Mouse (Mus musculus): ENCODE results near the gene Trim29.

The Trim29 gene

DNA sequence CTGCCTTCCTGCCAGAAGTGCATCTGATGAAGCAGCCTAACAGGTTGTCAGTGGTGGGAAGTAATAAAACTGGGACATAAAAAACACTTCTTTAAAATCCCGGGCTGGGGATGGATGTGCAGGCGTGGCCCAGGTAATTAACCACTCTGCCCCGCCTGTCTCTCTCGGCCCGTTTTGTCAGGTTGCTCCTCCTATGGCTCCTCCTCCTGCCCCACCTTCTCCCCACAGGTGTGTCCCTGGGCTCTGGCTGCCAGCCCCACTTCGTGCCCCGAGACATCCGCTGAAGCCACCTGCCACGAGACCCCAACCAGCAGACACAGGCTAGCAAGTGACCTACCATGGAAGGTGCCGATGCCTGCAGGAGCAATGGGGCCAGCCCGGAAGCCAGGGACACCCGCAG lies at the start of gene Trim29:
Trim29 (plus strand) TSS at position 311 of the 400 bp plus-strand sequence.
- in situ Hi-C loops (cut with MboI, MseI) = no loop called here

DNA sequence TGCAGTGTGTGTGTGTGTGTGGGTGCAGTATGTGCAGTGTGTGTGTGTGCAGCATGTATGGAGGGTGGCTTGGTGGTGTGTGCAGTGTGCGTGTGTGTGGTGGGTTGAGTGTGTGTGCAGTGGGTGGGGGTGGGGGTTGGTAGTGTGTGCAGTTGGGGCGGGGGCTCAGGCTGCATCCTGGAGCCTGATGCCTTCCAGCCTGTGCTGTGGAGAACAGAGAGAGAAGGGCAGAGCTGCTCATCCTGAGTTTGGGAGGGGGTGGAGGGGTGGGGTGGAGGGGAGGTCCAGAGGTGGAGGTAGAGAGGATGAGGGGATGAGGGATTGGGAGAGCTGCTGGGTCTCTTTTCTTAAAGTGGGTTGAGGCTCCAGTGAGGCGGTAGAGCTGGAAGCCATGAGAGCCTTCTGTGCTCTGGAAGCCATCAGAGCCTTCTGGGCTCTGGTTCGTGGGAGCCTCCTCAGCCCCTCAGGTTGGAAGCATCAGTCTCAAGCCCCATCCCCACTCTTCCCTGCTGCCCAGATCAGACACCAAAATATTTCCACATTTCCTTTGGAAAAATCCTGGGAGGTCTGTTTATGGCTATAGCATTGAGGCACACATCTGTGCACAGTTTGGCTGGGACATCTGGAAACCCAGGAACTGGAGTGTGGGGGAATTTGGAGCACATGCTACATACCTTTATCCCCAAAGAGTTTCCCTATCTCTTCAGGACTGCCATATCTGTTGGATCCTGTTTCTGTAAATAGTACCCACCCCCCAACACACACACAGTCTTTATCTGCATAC lies 49.3 kb upstream of the Trim29 start:
- in situ Hi-C loops (cut with MboI, MseI) = no loop called here

DNA sequence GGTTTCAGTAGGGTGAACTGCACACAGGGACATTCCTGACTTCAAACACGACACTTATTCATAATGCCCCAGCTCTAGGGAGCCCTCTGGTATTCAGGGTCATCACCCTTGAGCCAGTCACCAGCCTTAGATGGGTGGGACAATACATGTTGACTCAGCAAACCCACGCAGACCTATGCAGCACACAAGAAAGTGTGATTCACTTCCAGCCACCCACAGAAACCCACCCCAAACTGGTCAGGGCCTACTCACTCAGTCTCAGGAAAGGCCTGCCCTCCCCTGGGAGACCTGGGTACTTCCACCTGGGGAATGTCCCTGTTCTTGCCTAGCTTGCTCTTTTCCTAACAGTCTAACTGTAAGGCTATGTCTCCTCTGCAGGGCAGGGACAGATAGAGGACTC lies 48.7 kb upstream of the Trim29 start:
- in situ Hi-C loops (cut with MboI, MseI) = no loop called here

DNA sequence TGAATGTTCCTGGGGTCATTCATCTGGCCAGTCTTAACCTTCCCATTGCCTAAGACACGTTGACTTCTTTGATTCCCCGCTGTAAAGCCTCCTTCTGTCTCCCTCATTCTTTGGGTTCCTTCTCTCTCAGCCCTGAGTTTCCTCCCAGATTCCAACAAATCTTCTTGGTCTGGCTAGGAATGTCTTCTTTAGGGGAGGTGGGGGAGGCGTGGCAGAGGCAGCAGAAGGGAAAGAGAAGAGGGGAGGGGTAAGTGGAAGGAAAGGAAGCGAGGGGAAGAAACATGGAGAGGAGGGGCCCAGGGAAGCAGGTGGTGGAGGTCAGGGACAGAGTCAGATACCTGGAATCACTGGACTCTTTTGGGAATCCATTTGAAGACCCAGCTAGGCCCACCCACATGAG lies 48.3 kb upstream of the Trim29 start:
- in situ Hi-C loops (cut with MboI, MseI) = no loop called here

DNA sequence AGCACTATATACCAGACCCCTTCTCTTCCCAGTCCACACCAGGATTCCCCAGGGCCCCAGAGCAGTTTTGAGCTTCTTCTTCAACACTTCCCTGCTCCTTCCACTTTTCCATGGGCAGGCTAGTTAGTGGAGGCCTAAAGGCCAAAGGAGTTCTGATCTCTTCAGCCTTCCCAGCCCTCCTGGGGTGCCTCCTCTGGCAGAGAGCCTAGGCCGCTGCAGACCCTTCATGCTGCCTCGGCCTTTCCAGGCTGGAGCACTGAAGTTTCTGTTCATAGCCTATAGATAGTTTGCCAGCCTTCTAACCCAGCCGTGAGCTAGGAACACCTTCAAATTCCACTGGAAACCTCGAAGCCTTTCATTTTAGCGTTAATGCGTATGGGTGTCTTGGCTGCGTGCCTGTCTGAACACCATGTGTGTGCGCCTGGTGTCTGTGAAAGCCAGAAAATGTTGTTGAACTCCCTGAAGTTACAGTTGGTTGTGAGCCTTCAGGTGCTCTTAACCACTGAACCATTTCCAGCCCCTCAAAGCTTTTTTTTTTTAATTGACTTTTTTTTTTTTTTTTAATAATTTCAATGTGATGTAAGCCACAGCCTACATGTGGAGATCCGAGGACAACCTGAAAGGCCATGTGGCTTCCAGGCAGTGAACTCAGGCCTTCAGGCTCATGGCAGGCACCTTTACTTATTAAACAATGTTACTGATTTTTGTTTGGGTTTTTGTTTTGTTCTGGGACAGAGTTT lies 47.7 kb upstream of the Trim29 start:
- in situ Hi-C loops (cut with MboI, MseI) = no loop called here

DNA sequence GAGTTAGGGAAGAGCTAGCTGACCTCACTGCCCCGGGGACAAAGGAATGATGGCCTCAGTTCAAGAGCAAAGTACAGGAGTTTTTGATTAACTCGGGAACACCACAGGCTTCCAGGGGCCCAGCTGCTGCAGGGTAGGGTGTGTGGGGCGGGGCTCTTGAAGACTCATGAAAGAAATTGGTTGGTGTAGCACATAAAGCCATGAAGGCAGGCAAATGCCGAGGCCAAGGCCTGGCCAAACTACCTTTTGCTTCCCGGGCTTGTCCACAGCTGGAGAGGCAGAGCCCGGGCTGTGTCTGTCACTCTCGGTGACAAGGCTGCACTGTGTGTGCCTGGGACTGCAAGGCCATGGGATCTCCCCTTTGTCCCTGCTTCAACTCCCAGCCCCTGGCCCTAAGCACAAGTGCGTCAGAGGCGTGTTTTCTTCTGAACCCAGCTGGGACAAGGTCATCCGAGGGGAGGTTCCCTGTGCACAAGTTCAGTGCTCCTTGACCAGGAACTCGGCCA lies 46.6 kb upstream of the Trim29 start:
- in situ Hi-C loops (cut with MboI, MseI) = no loop called here

DNA sequence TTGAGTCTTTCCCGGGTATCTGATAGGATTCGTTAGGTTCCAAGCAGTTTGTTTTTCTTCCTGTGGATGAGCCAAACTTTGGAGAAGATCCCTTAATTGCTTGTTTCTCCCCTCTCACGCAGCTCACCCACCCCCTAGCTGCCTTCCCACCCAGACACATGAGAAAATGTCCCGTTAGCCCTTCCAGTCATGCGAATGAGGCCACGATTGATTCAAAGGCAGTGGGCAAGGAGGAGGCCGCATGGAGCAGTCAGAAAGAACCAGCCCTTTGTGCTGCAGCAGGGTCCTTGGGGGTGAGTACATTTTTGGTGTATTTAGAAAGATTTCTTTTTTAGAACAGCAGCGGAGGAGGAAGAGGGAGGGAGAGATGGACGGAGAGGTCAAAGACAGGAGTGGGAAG lies 45.5 kb upstream of the Trim29 start:
- in situ Hi-C loops (cut with MboI, MseI) = no loop called here

DNA sequence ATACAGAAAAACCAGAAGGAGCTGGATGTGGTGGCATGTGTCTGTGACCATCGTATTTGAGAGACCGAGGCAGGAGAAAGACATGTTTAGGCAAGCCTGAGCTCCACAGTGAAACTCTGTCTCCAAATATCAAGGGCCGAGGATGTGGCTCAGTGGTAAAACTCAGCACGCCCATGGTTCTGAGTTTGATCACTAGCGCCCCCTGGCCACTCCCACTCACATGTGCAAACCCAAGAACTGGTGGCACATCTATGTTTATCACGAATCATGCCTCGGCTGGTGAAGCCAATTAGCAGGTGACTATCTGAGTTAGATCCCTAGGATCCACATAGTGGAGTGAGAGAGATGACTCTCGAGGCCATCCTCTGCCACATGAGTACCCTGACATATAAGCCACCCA lies 43.3 kb upstream of the Trim29 start:
- in situ Hi-C loops (cut with MboI, MseI) = no loop called here

DNA sequence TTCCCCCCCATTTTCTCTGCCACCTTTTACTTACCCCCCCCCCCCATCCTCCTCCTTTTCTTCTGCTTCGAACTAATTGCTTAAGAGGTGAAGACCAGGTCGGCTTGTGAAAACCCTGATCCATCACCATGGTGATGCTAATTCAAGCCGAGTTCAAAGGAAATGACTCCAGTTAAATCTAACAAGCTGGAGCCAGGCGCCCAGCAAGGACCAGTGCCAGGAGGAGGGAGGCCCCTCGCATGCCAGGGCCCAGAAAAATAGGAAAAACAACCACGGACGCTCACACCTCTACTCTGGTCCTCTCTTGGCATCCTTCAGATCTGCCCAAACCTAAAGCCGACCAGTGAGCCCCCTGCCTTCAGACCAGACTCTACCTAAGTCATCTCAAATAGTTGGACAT lies 41.5 kb upstream of the Trim29 start:
- in situ Hi-C loops (cut with MboI, MseI) = no loop called here

DNA sequence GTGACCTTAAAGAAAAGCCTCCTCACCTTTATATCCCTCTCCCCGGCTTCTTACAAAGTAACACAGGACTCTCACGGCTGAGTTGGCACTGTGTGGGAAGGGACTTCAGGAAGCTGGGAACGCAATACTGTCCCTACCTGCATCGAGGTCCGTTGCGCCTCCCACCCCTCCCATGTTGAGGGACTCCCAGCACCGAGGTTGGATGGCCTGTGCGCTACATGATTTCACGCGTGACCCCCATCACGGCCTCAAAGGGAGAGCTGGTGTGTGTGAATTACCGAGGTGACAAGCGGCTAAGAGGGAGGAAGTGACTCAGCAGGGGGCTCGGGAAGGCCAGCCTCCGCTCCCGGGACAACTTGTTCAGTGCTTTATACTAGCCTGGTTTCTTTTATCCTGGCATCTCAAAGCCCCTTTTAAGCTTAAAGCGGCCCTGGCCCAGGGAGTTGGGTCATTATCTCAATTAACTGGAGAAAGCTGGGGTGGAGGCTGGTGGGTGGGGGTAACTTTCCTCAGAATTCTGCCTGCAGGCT lies 39.9 kb upstream of the Trim29 start:
- in situ Hi-C loops (cut with MboI, MseI) = no loop called here

DNA sequence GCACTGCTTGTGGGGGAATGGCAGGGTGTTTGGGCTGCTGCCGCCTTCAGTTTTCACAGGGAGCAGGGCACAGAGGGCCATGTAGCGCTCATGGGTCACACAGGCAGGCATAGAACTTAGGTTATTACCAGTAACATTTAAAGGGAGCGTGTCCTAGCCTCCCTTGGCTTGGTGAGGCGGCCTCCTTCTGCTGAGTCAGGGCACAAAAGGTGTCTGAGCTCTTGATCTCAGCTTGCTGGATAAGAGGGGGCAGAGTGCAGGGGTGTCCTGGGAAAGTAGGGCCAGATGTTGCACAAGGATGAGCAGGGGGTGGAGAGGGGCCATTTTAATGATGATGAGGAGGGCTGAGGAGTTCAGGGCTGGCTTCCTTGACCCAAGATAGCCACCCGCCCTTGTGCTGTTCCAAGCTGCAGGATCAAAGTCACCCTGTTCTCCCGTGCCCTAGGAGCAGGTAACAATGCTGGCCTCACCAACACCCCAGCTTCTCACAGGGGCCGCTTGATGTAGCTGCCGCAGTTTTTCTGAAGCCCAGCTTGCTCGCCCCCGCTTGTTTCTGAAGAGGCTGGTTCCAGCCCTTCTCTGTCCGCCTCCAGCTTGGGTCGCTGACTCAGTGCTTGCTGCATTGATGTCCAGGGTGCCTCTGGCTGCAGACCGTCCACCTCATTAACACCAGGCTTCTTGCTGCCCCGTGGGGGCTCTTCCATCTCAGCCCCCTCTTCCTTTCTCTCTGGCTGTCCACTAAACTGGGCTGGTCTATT lies 38.7 kb upstream of the Trim29 start:
- in situ Hi-C loops (cut with MboI, MseI) = no loop called here

DNA sequence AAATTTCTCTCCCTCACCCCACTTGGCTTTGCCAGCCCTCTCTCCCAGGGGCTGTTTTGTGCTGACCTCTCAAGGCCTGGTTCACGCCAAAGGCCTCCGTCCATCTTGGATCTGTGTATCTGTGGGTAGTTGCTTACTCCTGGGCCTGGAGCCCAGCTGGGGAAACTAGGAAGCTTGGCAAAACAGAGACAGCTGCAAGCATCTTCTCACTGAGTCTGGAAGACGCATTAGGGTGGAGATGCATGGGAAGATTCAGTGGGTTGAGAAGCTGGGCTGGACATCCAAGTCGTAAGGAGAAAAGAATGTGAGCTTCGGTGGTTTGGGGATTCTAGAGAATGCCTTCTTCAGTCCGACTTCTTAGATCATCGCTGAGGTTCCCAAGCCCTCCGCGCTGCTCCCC lies 36.9 kb upstream of the Trim29 start:
- in situ Hi-C loops (cut with MboI, MseI) = no loop called here

DNA sequence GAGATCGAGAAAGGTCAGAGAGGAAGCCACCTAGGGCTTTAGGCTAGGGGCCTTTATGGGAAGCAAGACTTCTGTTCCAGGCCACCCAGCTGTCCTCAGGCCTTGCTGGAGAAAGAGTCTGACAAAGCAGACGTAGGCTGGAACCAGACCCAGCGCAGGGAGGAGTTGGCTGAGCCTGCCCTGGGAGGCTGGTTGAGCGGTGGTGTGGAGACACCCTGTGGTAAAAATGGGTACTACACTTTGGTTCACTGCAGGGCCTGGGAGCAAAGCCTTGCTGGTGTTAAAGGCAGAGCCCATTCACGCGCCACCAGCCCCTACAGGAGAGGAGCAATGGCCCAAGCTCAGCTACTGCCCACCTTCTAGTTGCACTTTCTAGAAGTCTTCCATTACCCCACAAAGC lies 26.4 kb upstream of the Trim29 start:
- in situ Hi-C loops (cut with MboI, MseI) = no loop called here

DNA sequence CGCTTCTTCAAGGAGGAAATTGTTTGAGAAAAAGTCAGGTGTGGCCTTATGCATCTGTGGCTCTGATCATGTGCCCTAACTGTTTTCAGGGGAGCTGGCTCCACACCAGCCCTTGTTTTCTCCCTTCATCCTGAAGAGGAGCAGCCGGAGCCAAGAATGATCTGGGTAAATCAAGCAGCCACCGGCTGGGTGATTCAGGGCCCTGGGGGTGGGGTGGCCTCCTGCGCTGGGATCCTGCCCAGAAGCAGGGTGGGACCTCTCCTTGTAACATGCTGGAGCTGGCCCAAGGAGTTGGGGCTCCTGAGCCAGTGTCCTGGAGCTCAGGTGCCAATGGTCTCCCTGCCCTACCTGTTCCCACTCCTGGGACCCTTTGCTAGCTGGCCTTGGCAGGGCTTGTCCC lies 25.4 kb upstream of the Trim29 start:
- in situ Hi-C loops (cut with MboI, MseI) = loop anchor here (5.0 kb wide), 2 partner anchors 63 to 153 kb away; no protein-coding TSS in a partner anchor

DNA sequence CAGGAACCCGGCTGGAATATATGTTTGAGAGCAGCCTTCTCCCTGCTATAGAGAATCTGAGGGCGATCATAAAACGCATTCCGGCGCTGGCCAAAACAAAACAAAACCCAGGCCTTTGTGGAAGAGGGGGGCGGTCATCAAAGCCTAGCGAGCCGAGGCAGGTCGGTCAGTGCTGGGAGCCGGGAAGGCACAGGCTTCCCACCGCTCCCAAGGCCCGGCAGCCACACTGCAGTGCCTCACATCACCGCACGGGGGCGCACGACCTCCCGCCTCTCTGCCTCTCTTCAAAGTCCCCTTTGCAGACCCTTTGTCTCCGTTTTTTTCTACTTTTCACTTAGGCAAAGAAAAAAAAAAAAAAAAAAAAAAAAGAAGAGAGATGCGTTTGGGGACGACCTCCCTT lies 23.8 kb upstream of the Trim29 start:
- in situ Hi-C loops (cut with MboI, MseI) = loop anchor here (5.0 kb wide), 2 partner anchors 65 to 155 kb away; no protein-coding TSS in a partner anchor

DNA sequence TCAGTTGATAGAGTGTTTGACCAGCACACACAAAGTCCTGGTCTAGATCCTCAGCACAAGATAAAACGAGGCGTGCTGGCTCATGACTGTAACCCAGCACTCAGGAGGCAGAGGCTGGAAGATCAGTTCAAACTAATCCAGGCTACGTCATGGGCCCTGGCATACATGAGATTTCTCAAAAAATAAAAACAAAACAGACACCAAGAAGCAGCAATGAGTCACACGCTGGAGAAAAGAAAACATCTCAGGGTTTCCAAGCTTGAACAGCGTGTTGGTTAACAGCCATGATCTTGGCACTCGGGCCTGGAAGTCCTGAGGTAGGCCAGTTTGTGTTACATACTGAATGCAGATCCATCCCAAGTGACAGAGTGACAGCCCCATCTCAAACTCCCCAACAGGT lies 17.6 kb upstream of the Trim29 start:
- in situ Hi-C loops (cut with MboI, MseI) = no loop called here

DNA sequence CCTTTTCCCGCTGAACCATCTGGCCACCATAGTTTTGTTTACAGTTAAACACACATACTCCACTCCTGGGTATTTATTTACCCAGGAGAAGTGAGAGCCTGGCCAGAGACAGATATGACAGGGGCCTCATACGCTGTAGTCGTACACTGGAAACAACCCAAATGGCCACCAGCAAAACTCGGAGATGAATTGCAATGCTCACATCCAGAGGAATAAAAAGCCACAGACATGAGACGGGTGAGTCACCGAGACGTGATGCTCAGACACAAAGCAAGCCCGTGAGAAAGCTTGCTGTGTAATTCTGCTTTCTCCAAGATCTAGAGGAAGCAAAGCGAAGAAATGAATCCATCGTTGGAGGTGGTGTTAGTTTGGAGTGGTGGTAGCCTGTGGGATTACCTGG lies 10.3 kb upstream of the Trim29 start:
- in situ Hi-C loops (cut with MboI, MseI) = no loop called here

DNA sequence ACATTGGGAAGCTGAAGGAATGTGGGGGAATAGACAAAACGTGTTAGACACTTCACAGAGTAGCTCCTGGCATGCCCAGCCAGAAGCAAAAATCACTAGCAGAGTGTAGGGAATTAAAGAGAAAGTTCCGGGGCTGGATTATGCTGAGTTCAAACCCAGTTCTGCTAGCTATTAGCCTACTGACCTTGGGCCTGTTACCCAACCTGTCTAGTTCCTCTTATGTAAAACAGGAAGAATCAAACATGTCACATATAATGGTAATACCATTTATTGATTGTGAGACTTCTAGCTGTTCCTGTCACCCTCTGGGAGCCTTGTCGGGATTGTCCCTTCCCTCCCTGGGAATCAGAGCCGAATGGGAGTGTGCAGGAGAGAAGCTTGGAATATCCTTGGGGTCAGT lies 7.7 kb upstream of the Trim29 start:
- in situ Hi-C loops (cut with MboI, MseI) = no loop called here

DNA sequence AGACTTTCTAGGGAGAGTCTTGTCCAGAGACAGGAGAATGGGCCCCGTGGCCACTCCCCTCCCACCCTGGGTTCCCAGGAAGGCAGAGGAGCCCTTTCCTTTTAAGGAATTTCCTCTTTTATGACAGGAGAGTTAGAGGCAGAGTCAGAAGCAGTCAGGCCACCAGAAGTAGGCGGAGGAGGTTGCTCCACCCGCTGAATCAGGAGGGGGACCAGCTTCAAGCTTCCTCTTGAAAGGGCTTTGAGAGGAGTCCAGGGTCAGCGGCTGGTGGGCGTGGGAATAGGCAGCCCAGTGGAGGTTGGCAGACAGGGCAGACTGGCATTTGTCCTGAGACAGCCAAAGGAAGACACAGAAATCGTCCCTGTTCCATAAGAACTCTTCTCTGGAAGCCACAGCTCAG lies 4.8 kb upstream of the Trim29 start:
- in situ Hi-C loops (cut with MboI, MseI) = no loop called here

DNA sequence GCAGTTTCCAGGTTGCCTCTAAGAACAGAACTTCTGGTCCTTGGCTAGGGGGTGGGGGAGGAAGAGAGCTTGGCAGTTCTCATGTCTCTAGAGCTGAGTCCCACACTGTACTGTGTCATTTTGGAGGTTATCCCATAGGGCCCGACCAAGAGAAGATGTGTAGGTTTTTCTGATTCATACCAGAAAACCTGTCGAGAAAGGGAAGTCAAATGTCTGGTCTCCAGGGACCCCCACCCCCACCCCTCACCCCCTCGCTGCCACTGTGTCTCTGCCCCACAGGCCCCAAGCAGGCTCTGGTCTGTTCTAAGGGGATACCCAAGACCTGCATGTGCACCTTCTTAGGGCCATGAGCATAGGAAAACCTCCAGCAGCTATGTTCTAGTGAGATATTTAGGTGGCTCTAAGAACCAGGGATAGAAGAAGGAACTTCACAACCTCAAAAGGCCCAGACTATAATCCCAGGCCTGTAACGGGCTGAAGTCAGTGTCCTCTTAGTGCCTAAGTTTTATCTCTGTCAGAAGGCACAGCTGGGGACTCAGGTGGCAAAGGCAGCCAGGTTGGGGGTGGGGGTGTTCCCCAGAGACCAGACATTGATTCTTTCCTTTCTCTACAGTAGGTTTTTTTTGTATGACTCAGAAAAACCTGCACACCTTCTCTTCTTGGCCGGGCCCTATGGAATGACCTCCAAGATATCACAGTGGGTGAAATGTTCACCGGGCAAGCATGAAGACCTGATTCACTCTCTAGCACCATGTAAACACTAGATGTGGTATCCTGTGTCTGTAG lies 1.4 kb upstream of the Trim29 start:
- in situ Hi-C loops (cut with MboI, MseI) = no loop called here

DNA sequence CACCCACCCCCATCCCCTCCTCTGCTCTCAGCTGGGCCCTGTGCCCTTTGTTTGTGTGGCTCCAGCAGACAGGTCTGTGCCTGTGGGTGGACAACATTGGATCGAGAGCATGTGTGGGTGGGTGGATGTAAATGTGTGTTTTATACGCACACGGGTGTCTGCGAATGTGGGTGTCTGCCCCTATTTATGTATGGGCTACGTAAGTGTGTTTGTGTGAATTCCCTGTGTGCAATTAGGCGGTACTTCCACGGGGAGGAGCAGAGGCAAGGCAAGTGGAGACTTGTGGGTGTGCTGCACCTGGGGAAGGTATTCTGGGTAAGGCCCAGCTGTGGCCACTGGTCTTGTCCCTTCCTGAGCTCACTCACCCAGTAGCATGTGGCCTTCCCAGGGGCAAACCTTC lies 1.5 kb downstream of the Trim29 start:
- in situ Hi-C loops (cut with MboI, MseI) = no loop called here

All from T-helper 2 cell (primary cell).